Mouse (Mus musculus) thymus, adult 2 months (tissue): ENCODE data around the gene Tstd2. TPM values are rescaled to one million over a fixed set of nuclear protein-coding genes. Genes with fewer than 3 reads are reported as not detected.

Experiments
- DNase-seq: peaks from one replicate; pipeline ENCODE4 v3.0.0; 2021
- H3K27ac ChIP-seq: fragments of 200-500 bp; 2 replicates; pipeline ENCODE4 v1.5.1; 2012; ENCODE audit warnings: low read length, control low read depth; ENCODE audit not compliant: control insufficient read depth, insufficient read depth
- H3K27me3 ChIP-seq: fragments of 200-500 bp; 2 replicates; pipeline ENCODE4 v1.6.1; 2012; ENCODE audit warnings: mild to moderate bottlenecking, low read length, moderate library complexity, mixed read lengths; ENCODE audit not compliant: control insufficient read depth, insufficient read depth
- H3K36me3 ChIP-seq: fragments of 200-500 bp; 2 replicates; pipeline ENCODE4 v1.6.1; 2012; ENCODE audit warnings: mild to moderate bottlenecking, low read length, moderate library complexity; ENCODE audit not compliant: control insufficient read depth, insufficient read depth
- H3K4me1 ChIP-seq: fragments of 200-500 bp; replicated peaks from 2 replicates; pipeline ENCODE4 v1.6.1; 2012; ENCODE audit warnings: low read length; ENCODE audit not compliant: control insufficient read depth, insufficient read depth
- H3K4me3 ChIP-seq: fragments of 200-500 bp; 2 replicates; pipeline ENCODE4 v1.5.1; 2012; ENCODE audit warnings: mild to moderate bottlenecking, low read length, control low read depth, moderate library complexity; ENCODE audit not compliant: control insufficient read depth, insufficient read depth
- CTCF ChIP-seq: fragments of 200-500 bp; IDR thresholded peaks from 2 replicates; pipeline ENCODE4 v1.5.1; 2012; ENCODE audit warnings: mild to moderate bottlenecking, control low read depth, low read length, moderate library complexity, borderline replicate concordance; ENCODE audit not compliant: control insufficient read depth, poor library complexity, insufficient read depth; ENCODE audit errors: extremely low read depth
- POLR2A ChIP-seq: fragments of 200-500 bp; IDR thresholded peaks from 2 replicates; pipeline ENCODE4 v1.6.1; 2012; ENCODE audit warnings: mild to moderate bottlenecking, low read length, control low read depth, moderate library complexity; ENCODE audit not compliant: control insufficient read depth, poor library complexity, insufficient read depth; ENCODE audit errors: extremely low read depth
- WGBS: fragments of 180-500 bp; shearing (Covaris S2); methylation state at CpG from one replicate; pipeline ENCODE4 v1.1.7; 2018; 5-methylcytosine and 5-hydroxymethylcytosine counted together
- polyA plus RNA-seq: library from polyadenylated mRNA; depleted of rRNA; stranded (reverse); fragments of >200 nt; gene quantifications from 2 replicates; pipeline ENCODE4 v1.2.3, GENCODE M21; 2012

Tstd2 gene
- polyA plus RNA-seq, 1 experiment = 20.3 TPM

DNA sequence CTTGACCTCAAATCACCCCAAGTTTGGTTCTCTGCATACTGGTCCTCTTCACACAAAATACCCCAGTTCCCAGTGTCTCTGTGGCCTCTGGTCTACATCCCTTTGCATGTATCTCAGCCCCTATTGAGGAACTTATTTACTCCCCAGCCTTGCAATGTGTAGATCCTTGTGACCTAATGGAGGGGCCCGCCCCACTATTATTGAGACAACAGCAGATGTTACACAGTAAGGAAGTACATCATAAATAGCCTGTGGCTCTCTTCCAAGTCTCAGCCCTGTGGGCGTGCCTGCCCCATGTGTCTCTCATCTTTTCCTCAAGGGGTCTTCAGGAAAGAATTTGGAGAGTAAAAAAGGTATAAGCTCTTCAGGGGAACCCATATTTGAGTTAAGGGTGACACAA is 61.6 kb downstream of the Tstd2 start:
- DNase-seq = no peak
- Histone ChIP-seq H3K27me3 (no peaks in the 10 kb centered on the region), H3K27ac (no peak overlapping the region), H3K4me3 (no peak overlapping the region), H3K36me3 (no peaks in the 10 kb centered on the region), H3K4me1 (no peaks in the 10 kb centered on the region)
- TF ChIP-seq CTCF (no peak), POLR2A (no peak)
- 76% methylated on average over 2 of the region's 2 CpGs for WGBS

DNA sequence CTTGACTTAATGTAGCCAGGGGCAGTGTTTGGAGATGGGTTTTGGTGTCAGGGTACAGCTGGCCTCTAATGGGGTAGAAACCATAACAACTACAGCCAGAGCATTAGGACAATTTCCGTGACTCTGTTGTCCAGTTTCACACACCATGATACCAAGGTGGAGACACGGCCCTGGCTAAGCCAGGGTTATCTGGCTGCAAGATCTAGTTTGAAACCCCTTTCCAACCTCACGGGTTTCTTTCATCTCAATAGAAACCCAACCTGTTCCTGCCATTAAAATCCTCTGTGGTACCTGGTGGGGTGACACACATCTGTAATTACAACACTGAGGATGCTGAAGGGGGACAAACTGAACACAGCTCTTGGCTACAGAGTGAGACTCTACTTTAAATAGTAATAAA is 62.8 kb downstream of the Tstd2 start:
- WGBS = 82% methylated on average over 3 of the region's 3 CpGs
- no peak for DNase-seq
- Histone ChIP-seq H3K4me1 (no peaks in the 10 kb centered on the region), H3K36me3 (no peaks in the 10 kb centered on the region), H3K27me3 (no peaks in the 10 kb centered on the region), H3K4me3 (no peak overlapping the region), H3K27ac (no peak overlapping the region)
- TF ChIP-seq CTCF (no peak), POLR2A (no peak)

- no peak for DNase-seq
- H3K4me1 ChIP-seq = peaks cover 2% of the 10 kb centered on the region
- TF ChIP-seq POLR2A (no peak), CTCF (no peak)
- H3K36me3 ChIP-seq = no peaks in the 10 kb centered on the region
- no peak overlapping the region for H3K27ac ChIP-seq
- no peak overlapping the region for H3K4me3 ChIP-seq
- no peaks in the 10 kb centered on the region for H3K27me3 ChIP-seq
- 85% methylated on average over 4 of the region's 4 CpGs for WGBS
Measured at GRCm38 (mm10) chr4:46073736-46074135, 64.8 kb downstream of the Tstd2 start.

DNA sequence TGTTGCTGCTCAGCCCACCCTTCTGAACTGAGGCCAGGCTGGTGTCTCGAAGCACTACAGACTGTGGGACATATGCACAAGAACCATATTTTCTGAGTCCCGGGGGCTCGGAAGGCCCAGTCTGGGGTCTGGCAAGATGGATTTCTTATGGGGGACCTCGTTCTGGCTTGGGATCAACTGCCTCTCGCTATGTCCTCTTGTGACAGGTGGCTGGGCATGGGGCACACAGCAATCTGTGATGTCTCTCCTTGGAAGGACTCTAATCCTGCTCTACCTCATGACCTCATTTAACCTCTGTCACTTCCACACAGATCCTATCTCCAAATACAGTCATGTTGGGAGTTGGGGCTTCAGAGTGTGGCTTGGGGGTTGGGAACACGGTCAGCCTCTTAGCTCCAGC is 65.9 kb downstream of the Tstd2 start:
- no peak for DNase-seq
- 94% methylated on average over 6 of the region's 6 CpGs for WGBS

GRCm38 (mm10) chr4:46069851-46070482 is 68.5 kb downstream of the Tstd2 start:
- WGBS = 88% methylated on average over 6 of the region's 6 CpGs
- H3K27me3 ChIP-seq = no peaks in the 10 kb centered on the region
- H3K4me1 ChIP-seq = peaks cover 7% of the 10 kb centered on the region
- TF ChIP-seq POLR2A (no peak), CTCF (no peak)
- H3K4me3 ChIP-seq = no peak overlapping the region
- DNase-seq = no peak
- H3K36me3 ChIP-seq = no peaks in the 10 kb centered on the region
- H3K27ac ChIP-seq = no peak overlapping the region

More for the DNA sequence above, 65.9 kb downstream of the Tstd2 start:
- no peak for TF ChIP-seq CTCF
- Histone ChIP-seq H3K4me1 (peaks cover 7% of the 10 kb centered on the region), H3K4me3 (no peak overlapping the region), H3K36me3 (no peaks in the 10 kb centered on the region), H3K27ac (no peak overlapping the region), H3K27me3 (no peaks in the 10 kb centered on the region)

- H3K36me3 ChIP-seq = no peaks in the 10 kb centered on the region
- WGBS = 12% methylated on average over 1 of the region's 1 CpGs
- no peak overlapping the region for H3K27ac ChIP-seq
- no peak for TF ChIP-seq POLR2A
- no peak for TF ChIP-seq CTCF
- H3K4me3 ChIP-seq = no peak overlapping the region
- no peaks in the 10 kb centered on the region for H3K27me3 ChIP-seq
- peak; percentile 3 for DNase-seq
- peaks cover 7% of the 10 kb centered on the region for H3K4me1 ChIP-seq
Measured at GRCm38 (mm10) chr4:46068573-46068972, 69.9 kb downstream of the Tstd2 start.

- TF ChIP-seq CTCF = no peak
- no peak for TF ChIP-seq POLR2A
- H3K36me3 ChIP-seq = no peaks in the 10 kb centered on the region
- peaks cover 7% of the 10 kb centered on the region for H3K4me1 ChIP-seq
- WGBS = 80% methylated on average over 3 of the region's 3 CpGs
- no peak overlapping the region for H3K4me3 ChIP-seq
- H3K27ac ChIP-seq = no peak overlapping the region
- DNase-seq = no peak
- H3K27me3 ChIP-seq = no peaks in the 10 kb centered on the region
Measured at GRCm38 (mm10) chr4:46068060-46068459, 70.4 kb downstream of the Tstd2 start.
